Mouse (Mus musculus): Measurements from ENCODE around the gene Il18.

The Il18 gene

GRCm38 (mm10) chr9:50554241-50555093 is at the start of gene Il18:
Gene Il18 (plus strand): TSS chr9:50554827.
- peak; percentile 14 for DNase-seq

GRCm38 (mm10) chr9:50505405-50505804 is 49.2 kb upstream of the Il18 start:
- no peak for DNase-seq

- no peak for DNase-seq
Observed at GRCm38 (mm10) chr9:50507570-50507969, 47.1 kb upstream of the Il18 start.

- DNase-seq = no peak
Observed at GRCm38 (mm10) chr9:50515462-50515861, 39.2 kb upstream of the Il18 start.

- no peak for DNase-seq
Observed at GRCm38 (mm10) chr9:50518781-50519180, 35.8 kb upstream of the Il18 start.

- DNase-seq = no peak
Observed at GRCm38 (mm10) chr9:50520748-50521147, 33.9 kb upstream of the Il18 start.

- DNase-seq = no peak
Observed at GRCm38 (mm10) chr9:50521562-50521961, 33.1 kb upstream of the Il18 start.

GRCm38 (mm10) chr9:50522574-50522973 is 32.1 kb upstream of the Il18 start:
- no peak for DNase-seq

- no peak for DNase-seq
Observed at GRCm38 (mm10) chr9:50524936-50525335, 29.7 kb upstream of the Il18 start.

- DNase-seq = no peak
Observed at GRCm38 (mm10) chr9:50525585-50525984, 29.0 kb upstream of the Il18 start.

- DNase-seq = no peak
Observed at GRCm38 (mm10) chr9:50527860-50528259, 26.8 kb upstream of the Il18 start.

- peak; percentile 97 for DNase-seq
Observed at GRCm38 (mm10) chr9:50528293-50528892, 26.2 kb upstream of the Il18 start, which contains the start of gene Pts. Gene Pts (minus strand): TSS chr9:50528724.

GRCm38 (mm10) chr9:50530890-50531289 is 23.7 kb upstream of the Il18 start:
- no peak for DNase-seq

GRCm38 (mm10) chr9:50533328-50533727 is 21.3 kb upstream of the Il18 start:
- no peak for DNase-seq

GRCm38 (mm10) chr9:50533791-50534190 is 20.8 kb upstream of the Il18 start:
- no peak for DNase-seq

GRCm38 (mm10) chr9:50535930-50536329 is 18.7 kb upstream of the Il18 start:
- no peak for DNase-seq

- DNase-seq = no peak
Observed at GRCm38 (mm10) chr9:50536603-50537135, 18.0 kb upstream of the Il18 start.

- DNase-seq = no peak
Observed at GRCm38 (mm10) chr9:50537295-50537694, 17.3 kb upstream of the Il18 start.

GRCm38 (mm10) chr9:50540170-50540569 is 14.5 kb upstream of the Il18 start:
- DNase-seq = no peak

GRCm38 (mm10) chr9:50542401-50542800 is 12.2 kb upstream of the Il18 start:
- no peak for DNase-seq

- DNase-seq = no peak
Observed at GRCm38 (mm10) chr9:50547859-50548478, 6.7 kb upstream of the Il18 start.

GRCm38 (mm10) chr9:50548936-50549335 is 5.7 kb upstream of the Il18 start:
- DNase-seq = no peak

GRCm38 (mm10) chr9:50552206-50552605 is 2.4 kb upstream of the Il18 start:
- no peak for DNase-seq

- DNase-seq = no peak
Observed at GRCm38 (mm10) chr9:50553547-50553946, 1.1 kb upstream of the Il18 start.

Data from cerebellum, adult 11-12 months (tissue).